Mouse (Mus musculus) heart, postnatal 0 days (tissue): ENCODE measurements at regions not wholly inside any gene's neighbourhood (a gene's known extent, or its start where the extent isn't known, plus 50 kb on each side); places are given as distances from the start of the nearest gene placed in this dataset.
A peak's percentile ranks its signal among the peaks of the same experiment; 100 is the strongest.

Experiments used
- ATAC-seq: fragments of 200-750 bp; cut with Nextera tagmentation; 2 replicates; pipeline ENCODE4 v1.8.0; 2017; ENCODE audit warnings: low read depth, moderate number of reproducible peaks, moderate library complexity; ENCODE audit not compliant: insufficient read depth
- DNase-seq: peaks from one replicate; pipeline ENCODE4 v3.0.0-alpha.2; 2016; ENCODE audit warnings: low spot score
- H3K27ac ChIP-seq: fragments of 300-500 bp; sonication (generic); 2 replicates; pipeline ENCODE4 v1.5.1; 2014; ENCODE audit warnings: low read depth, mild to moderate bottlenecking
- H3K27me3 ChIP-seq: fragments of 300-500 bp; sonication (generic); 2 replicates; pipeline ENCODE4 v1.6.1; 2014; ENCODE audit warnings: low read length, mixed read lengths; ENCODE audit not compliant: control insufficient read depth, insufficient read depth
- H3K36me3 ChIP-seq: fragments of 300-500 bp; sonication (generic); replicated peaks from 2 replicates; pipeline ENCODE4 v1.6.1; 2014; ENCODE audit warnings: low read length, mixed read lengths; ENCODE audit not compliant: control insufficient read depth, insufficient read depth
- H3K4me1 ChIP-seq: fragments of 300-500 bp; sonication (generic); 2 replicates; pipeline ENCODE4 v1.6.1; 2014; ENCODE audit warnings: antibody characterized with exemption; ENCODE audit not compliant: control insufficient read depth, insufficient read depth
- H3K4me2 ChIP-seq: fragments of 300-500 bp; sonication (generic); 2 replicates; pipeline ENCODE4 v1.6.1; 2014; ENCODE audit warnings: low read depth, mild to moderate bottlenecking, low read length, moderate library complexity
- H3K4me3 ChIP-seq: fragments of 300-500 bp; sonication (generic); 2 replicates; pipeline ENCODE4 v1.5.1; 2014; ENCODE audit warnings: low read depth, low read length
- H3K9ac ChIP-seq: fragments of 300-500 bp; sonication (generic); replicated peaks from 2 replicates; pipeline ENCODE4 v1.6.1; 2014; ENCODE audit warnings: low read depth, low read length, mixed read lengths
- H3K9me3 ChIP-seq: fragments of 300-500 bp; sonication (generic); replicated peaks from 2 replicates; pipeline ENCODE4 v1.6.1; 2016; ENCODE audit warnings: low read length; ENCODE audit not compliant: control insufficient read depth
- CTCF ChIP-seq: IDR thresholded peaks from 2 replicates; pipeline ENCODE4 v1.5.1; 2016; ENCODE audit warnings: antibody characterized with exemption, control low read depth, low read depth
- EP300 ChIP-seq: IDR thresholded peaks from 2 replicates; pipeline ENCODE4 v1.6.1; 2016; ENCODE audit warnings: antibody characterized with exemption, low read depth
- WGBS: fragments of 180-500 bp; shearing (Covaris S2); extraction: QIAGEN DNeasy Blood & Tissue Kit; methylation state at CpG from one replicate; pipeline ENCODE4 v1.1.7; 2014; 5-methylcytosine and 5-hydroxymethylcytosine counted together

DNA sequence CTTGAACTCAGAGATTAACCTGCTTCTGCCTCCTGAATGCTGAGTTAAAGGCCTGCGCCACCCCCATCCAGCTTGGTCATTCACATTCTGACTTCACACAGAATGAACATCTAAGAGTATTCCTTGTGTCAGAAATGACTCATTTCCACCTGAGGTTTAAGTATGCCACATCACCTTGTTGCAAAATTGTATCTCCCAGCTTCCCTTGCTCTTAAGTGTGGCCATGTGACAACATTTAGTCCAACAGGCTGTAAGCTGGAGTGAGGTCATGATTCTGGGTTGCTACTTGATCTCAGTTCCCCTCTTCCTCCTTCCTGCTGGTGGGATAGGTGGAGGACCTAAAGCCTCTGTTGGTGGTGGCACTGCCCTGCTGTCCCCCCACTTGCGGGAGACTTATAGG lies 131.0 kb downstream of the Mtx2 start:
- Histone ChIP-seq H3K4me2 (no peak overlapping the region), H3K4me3 (no peak overlapping the region), H3K27ac (no peak overlapping the region), H3K27me3 (no peaks in the 10 kb centered on the region), H3K9ac (no peak overlapping the region), H3K9me3 (no peaks in the 10 kb centered on the region), H3K36me3 (no peaks in the 10 kb centered on the region), H3K4me1 (no peaks in the 10 kb centered on the region)
- 93% methylated on average over 2 of the region's 2 CpGs for WGBS
- no peak for ATAC-seq
- TF ChIP-seq CTCF (no peak), EP300 (no peak)
- no peak for DNase-seq

- DNase-seq, result no peak
- no peak overlapping the region for H3K27ac ChIP-seq
- H3K4me3 ChIP-seq, result no peak overlapping the region
- no peaks in the 10 kb centered on the region for H3K4me1 ChIP-seq
- TF ChIP-seq CTCF (no peak), EP300 (no peak)
- no peak for ATAC-seq
- H3K9me3 ChIP-seq, result no peaks in the 10 kb centered on the region
- no peak overlapping the region for H3K4me2 ChIP-seq
- H3K36me3 ChIP-seq, result no peaks in the 10 kb centered on the region
- H3K9ac ChIP-seq, result no peak overlapping the region
- no peaks in the 10 kb centered on the region for H3K27me3 ChIP-seq
- 59% methylated on average over 5 of the region's 5 CpGs for WGBS
Observed at GRCm38 (mm10) chr2:74959936-74960335, 134.3 kb downstream of the Mtx2 start.

GRCm38 (mm10) chr2:74962416-74962815 lies 136.8 kb downstream of the Mtx2 start:
- Histone ChIP-seq H3K4me1 (no peaks in the 10 kb centered on the region), H3K4me2 (no peak overlapping the region), H3K36me3 (no peaks in the 10 kb centered on the region), H3K27ac (no peak overlapping the region), H3K9me3 (no peaks in the 10 kb centered on the region), H3K9ac (no peak overlapping the region), H3K27me3 (no peaks in the 10 kb centered on the region), H3K4me3 (no peak overlapping the region)
- 91% methylated on average over 6 of the region's 6 CpGs for WGBS
- ATAC-seq, result no peak
- TF ChIP-seq CTCF (no peak), EP300 (no peak)
- DNase-seq, result no peak

GRCm38 (mm10) chr2:74964360-74964759 lies 138.8 kb downstream of the Mtx2 start:
- H3K27me3 ChIP-seq, result no peaks in the 10 kb centered on the region
- peak; percentile 71; the same call in 1 of the 2 replicates for ATAC-seq
- DNase-seq, result peak; percentile 82
- no peaks in the 10 kb centered on the region for H3K4me1 ChIP-seq
- H3K4me3 ChIP-seq, result no peak overlapping the region
- TF ChIP-seq EP300 (no peak), CTCF (peak; percentile 87)
- H3K9ac ChIP-seq, result no peak overlapping the region
- WGBS, result 2% methylated on average over 6 of the region's 6 CpGs
- no peak overlapping the region for H3K4me2 ChIP-seq
- no peaks in the 10 kb centered on the region for H3K36me3 ChIP-seq
- no peaks in the 10 kb centered on the region for H3K9me3 ChIP-seq
- H3K27ac ChIP-seq, result no peak overlapping the region

DNA sequence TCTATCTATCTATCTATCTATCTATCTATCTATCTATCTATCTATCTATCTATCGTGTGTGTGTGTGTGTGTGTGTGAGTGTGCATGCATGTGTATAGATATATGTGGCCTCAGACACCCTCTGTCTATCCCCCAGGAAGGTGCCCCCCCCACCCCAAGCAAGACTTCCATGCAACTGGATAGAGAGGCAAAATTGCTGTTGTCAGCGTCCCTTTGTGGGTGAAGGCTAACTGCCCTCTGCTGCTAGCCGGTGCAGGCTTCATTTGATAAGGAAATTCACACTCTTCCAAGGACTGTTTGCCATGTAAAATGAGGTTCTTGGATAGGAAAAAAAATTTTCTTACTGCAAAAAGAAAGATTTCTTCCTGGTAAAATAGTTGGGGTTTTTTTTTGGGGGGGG lies 139.4 kb downstream of the Mtx2 start:
- WGBS, result 19% methylated on average over 3 of the region's 3 CpGs
- TF ChIP-seq EP300 (no peak), CTCF (no peak)

DNA sequence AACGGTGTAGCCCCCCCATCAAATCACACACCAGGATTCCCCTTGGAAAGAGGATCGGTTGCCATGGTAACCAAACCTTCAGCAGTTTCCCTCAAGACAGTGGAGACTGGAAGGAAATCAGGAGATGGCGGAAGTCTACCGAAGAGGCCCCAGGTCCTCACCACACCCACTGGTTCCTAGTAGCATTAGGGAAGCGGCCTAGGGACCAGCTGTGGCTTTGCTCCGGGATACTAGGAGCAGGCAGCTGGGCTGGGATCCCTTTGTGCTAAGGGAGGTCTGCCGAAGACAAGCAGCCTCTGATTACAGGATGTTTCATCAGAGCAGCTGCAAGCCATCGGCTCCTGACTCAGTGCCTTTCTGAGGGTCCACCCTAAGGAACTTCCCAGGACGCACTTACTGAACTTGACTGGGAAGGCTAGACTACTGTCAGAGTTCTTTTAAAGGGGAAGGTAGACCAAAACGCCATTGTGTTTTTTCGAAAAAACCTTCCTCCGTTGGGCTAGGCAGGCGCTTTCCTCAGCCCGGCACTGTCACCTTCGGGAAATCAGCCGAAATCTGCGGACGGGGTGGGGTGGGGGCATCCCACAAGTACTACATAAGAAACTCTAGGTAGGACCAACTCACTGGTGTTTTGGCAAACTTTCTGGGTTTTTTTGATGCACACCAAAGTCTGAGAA lies 139.9 kb downstream of the Mtx2 start:
- no peak overlapping the region for H3K4me2 ChIP-seq
- no peaks in the 10 kb centered on the region for H3K9me3 ChIP-seq
- no peak overlapping the region for H3K27ac ChIP-seq
- H3K9ac ChIP-seq, result no peak overlapping the region
- no peaks in the 10 kb centered on the region for H3K4me1 ChIP-seq
- TF ChIP-seq EP300 (no peak), CTCF (no peak)
- no peaks in the 10 kb centered on the region for H3K27me3 ChIP-seq
- DNase-seq (peak; percentile 29), ATAC-seq (peak; percentile 73)
- H3K4me3 ChIP-seq, result no peak overlapping the region
- H3K36me3 ChIP-seq, result no peaks in the 10 kb centered on the region
- 29% methylated on average over 18 of the region's 18 CpGs for WGBS

More for the DNA sequence above, 139.4 kb downstream of the Mtx2 start:
- Histone ChIP-seq H3K4me1 (no peaks in the 10 kb centered on the region), H3K9ac (no peak overlapping the region), H3K27me3 (no peaks in the 10 kb centered on the region), H3K27ac (no peak overlapping the region), H3K4me3 (no peak overlapping the region), H3K9me3 (no peaks in the 10 kb centered on the region), H3K4me2 (no peak overlapping the region), H3K36me3 (no peaks in the 10 kb centered on the region)
- DNase-seq (no peak), ATAC-seq (no peak)
